Mouse (Mus musculus) large intestine, adult 2 months (tissue): ENCODE results near the gene Trim13. TPM values are rescaled to one million over a fixed set of nuclear protein-coding genes. Genes with fewer than 3 reads are reported as not detected.
"Not testable (repeated sequence)": the region's sequence is repeated elsewhere in the genome, so short reads cannot be mapped to it uniquely, and the experiment has no call there.

Source experiments
- DNase-seq: peaks from one replicate; pipeline ENCODE4 v3.0.0-alpha.2; 2012; ENCODE audit warnings: low read depth, low spot score
- WGBS: fragments of 180-500 bp; shearing (Covaris S2); methylation state at CpG from one replicate; pipeline ENCODE4 v1.1.7; 2018; 5-methylcytosine and 5-hydroxymethylcytosine counted together
- polyA plus RNA-seq: library from polyadenylated mRNA; depleted of rRNA; stranded (reverse); fragments of >200 nt; gene quantifications from 2 replicates; pipeline ENCODE4 v1.2.3, GENCODE M21; 2012; rRNA removed

Gene Trim13
- polyA plus RNA-seq, result 1.5 and 1.8 TPM in 2 replicates

DNA sequence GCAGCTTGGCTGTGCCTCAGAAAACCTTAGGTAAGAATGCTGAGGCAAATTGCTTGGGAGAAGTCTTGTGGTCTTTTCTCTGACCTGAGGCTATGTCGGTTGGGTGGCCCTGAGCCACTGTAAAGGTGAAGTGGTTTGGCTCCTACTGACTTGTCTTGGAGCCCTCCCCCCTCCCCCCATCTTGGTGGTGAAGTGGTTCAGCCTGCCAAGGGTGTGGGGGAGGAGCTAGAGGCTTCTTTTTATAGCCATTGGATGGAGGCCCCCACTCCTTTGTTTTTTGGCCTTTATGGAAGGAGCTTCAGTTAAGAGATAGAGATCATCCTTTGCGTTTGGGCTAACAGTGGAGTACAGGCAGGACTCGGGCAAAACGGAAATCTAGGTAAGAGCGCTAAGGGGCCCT lies at the start of gene Trim13:
Gene Trim13, plus strand, starts transcription at position 280 of the 400 bp plus-strand sequence.
- 89% methylated on average over 5 of the region's 5 CpGs for WGBS
- DNase-seq, result no peak

DNA sequence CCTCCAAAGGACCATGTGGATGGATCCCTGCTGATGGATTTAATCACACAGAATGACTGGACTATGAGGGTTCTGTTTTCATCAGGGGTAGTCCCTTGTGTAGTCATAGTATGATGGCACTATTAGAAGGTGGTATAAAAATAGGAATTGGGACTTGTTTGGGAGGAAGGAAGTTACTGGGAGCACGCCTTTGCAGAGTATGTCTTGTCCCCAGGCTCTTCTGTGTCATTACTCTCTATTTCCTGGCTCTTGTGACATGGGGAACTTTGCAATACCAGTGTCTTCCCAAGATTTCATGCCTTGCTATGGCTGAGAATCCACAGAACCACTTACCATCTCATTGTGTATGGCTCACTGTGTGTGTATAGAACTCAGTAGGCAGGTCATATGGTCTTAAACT lies 49.4 kb upstream of the Trim13 start:
- WGBS, result 87% methylated on average over 1 of the region's 1 CpGs
- DNase-seq, result no peak

DNA sequence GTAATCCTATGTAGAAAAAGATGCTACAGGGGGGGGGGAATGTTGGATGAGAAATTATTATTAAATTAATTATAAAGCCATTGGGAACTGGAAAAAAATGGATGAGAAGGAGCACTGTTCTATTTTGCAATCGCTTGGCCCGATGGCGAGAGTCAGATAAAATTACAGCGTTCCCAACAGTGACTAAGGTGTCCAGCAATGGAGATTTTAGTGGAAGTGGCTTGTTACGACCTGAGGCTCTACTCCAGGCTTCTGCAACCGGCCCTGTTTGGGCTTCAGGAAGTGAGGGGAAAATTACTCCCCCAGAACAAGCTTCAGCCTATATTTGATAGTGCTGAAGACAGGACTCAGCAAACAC lies 42.1 kb upstream of the Trim13 start:
- no peak for DNase-seq

DNA sequence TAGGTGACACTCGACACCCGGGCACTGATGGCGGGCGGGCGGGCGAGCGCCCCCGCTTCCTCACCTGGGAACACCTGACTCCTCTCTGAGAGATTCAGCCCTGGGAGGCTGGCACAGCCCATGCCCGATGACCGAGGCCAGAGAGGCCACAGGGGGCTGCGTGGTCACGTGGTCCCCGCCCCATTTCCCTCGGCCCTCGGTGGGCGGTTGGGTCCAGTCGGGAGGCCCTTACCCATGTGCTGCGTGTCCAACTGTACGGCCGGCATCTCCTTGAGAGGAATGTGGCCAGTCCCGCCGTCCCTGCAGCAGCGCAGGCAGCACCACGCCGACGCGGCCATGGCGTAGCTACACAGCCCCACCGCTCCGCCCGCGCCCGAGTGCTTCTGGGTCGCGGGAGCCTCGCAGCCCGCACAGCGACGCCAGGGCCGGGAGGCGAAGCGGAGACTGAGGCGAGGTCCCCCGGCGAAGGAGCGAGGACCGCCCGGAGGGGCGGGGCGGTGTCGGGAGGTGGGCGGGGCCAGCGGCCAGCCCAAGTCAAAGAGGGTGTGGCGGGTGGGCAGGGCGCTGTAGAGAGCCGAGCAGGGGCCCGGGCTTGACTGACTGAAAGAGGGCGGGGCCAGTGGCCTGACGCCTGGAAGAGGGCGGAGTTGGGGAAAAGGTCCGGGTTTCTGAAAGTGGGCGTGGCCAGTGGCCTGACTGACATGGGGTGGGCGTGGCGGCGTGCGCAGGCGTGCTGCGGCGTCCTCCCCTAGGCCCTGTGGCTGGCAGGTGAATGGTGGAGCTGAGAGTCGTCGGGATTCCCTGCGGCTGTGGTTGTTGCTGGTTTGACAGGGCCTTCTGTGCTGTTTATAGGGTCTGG lies 41.5 kb upstream of the Trim13 start, which contains the start of gene Spryd7:
Gene Spryd7, minus strand, starts transcription at position 598 of the 859 bp plus-strand sequence.
- peak; percentile 91 for DNase-seq
- WGBS, result under 1% methylated on average over 72 of the region's 72 CpGs

More for the DNA sequence above, 42.1 kb upstream of the Trim13 start:
- WGBS, result 1% methylated on average over 6 of the region's 6 CpGs

DNA sequence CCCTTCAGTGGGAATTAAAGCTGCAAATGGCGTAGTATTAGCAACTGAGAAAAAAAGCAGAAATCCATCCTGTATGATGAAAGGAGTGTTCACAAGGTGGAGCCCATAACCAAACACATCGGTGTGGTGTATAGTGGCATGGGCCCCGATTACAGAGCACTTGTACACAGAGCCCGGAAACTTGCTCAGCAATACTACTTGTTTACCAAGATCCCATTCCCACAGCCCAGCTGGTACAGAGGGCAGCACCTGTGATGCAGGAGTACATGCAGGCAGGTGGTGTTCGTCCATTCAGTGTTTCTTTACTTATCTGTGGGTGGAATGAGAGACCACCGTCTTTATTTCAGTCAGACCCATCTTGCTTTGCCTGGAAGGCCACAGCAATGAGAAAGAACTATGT lies 39.1 kb upstream of the Trim13 start:
- DNase-seq, result no peak
- WGBS, result 48% methylated on average over 6 of the region's 6 CpGs

DNA sequence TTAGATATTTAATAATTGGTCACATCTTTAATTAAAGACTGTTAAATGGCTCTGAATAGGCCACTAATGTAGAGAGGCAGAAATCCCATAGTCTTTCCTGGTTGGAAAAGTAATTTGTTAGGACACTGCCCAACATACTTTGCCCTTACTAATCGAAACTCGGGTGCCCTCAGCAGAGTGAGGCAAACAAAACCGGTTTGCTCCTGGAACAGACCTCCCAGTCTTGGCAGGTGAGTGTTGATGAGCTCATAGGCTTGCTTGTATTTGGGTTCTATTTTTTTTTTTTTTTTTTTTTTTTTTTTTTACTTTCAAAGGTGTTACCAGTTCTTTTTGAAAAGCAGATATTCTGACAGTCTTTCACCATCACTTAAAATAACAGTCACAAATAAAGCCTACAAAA lies 38.2 kb upstream of the Trim13 start:
- WGBS, result 20% methylated on average over 3 of the region's 3 CpGs
- no peak for DNase-seq

DNA sequence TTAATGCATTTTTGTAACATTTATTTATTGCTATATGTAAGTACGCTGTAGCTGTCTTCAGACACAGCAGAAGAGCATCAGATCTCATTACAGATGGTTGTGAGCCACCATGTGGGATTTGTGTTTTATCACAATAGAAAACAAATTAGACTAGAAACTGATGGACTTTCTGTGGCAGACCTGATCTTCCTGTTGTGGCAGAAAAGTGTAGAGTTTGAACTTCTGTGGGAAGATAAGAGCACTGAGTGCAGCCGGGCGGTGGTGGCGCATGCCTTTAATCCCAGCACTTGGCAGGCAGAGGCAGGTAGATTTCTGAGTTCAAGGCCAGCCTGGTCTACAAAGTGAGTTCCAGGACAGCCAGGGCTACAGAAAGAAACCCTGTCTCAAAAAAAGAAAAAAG lies 31.8 kb upstream of the Trim13 start:
- DNase-seq, result not testable (repeated sequence)
- 90% methylated on average over 4 of the region's 4 CpGs for WGBS

DNA sequence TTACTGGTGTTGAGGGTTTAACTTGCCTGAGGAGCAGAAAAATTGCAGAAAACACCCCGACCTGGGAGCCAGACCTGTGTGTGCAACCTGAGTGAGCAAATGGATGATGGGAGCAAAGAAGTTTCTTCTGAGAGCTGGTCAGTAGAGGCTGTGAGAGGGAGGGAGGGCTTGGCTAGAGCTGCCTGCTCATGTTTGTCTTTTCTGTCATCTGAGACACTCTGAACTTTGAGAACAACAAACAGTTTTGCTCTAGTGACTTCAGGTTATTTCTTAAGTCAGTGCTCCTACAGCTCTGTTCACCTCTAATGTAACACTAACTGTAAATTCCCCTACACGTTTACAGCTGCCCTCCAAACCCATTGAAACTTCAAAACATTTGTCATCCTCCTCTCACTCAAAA lies 28.7 kb upstream of the Trim13 start:
- no peak for DNase-seq
- 37% methylated on average over 2 of the region's 2 CpGs for WGBS

DNA sequence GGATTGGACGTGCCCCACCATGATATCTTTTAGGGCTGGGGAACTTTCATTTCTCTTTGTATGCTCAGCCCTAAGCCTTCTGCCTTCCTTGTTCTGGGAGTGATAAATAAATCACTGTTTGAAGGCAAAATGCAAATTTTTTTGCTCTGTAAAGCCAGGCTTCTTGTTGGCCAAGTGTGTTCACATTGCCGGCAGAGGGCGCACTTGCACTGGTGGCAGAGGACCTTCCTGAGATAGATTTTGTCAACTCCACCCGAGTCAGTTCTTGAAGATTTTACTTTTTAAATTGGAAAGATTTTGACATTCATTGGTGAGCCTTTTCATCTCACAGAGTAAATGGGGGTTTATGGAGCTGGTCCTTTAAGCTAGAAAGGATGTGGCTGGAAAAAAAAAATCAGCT lies 26.7 kb upstream of the Trim13 start:
- 9% methylated on average over 4 of the region's 4 CpGs for WGBS

DNA sequence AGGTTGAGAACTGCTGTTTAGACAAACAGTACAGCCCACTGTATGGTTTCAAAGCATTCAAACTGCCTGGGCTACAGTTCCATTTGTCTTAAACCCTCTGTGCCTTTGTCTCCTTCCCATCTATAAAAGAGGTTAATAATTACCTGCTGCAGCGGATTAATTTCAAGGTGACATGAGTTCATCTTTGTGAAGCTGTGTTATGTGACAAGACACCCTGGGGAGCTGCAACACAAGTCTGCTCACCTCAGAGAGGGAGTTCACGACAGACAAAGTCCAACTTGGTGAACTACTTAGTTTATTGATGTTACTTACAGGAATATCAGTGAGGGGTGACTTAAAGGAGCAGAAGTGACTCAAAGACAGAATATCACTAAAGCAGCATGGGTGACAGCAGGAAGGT lies 25.9 kb upstream of the Trim13 start:
- 40% methylated on average over 2 of the region's 2 CpGs for WGBS
- no peak for DNase-seq

More for the DNA sequence above, 26.7 kb upstream of the Trim13 start:
- no peak for DNase-seq

DNA sequence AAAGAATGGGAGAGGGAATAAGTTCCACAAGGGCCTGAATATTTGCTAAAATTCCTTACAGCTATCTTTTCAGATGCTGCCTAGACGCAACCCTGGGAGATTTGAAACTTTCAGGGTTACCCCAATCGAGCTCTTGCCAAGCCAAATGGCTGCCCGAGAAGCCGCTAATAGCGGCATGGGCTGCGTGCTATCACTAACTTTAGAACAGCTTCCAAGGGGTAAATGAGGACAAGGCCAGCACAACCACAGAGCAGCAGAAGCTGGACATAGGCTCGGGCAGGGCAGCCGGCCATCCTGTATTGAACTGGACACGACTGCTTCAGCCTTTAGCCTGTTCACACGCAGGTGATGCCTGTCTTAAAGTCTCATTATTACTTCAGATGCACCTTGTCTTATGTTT lies 23.0 kb upstream of the Trim13 start:
- DNase-seq, result no peak
- 93% methylated on average over 10 of the region's 10 CpGs for WGBS

DNA sequence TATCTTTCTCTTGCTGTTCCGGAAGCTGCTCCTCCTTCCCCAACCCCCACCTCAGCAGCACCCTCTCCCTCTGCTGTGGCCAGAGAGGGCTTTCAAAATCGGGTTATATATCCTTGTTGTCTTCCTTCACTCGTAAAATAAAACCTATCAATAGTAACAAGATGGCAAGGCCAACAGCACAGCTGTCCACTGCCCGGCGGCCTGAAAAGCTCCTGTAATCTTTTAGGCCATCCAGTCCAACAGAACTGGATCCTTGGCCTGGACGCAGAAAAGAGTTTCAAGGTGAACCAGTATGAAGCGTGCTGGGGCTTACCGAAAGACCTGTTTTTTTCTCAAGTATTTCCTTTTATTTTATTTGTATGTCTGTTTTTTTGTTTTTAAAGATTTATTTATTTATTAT lies 22.1 kb upstream of the Trim13 start:
- no peak for DNase-seq

DNA sequence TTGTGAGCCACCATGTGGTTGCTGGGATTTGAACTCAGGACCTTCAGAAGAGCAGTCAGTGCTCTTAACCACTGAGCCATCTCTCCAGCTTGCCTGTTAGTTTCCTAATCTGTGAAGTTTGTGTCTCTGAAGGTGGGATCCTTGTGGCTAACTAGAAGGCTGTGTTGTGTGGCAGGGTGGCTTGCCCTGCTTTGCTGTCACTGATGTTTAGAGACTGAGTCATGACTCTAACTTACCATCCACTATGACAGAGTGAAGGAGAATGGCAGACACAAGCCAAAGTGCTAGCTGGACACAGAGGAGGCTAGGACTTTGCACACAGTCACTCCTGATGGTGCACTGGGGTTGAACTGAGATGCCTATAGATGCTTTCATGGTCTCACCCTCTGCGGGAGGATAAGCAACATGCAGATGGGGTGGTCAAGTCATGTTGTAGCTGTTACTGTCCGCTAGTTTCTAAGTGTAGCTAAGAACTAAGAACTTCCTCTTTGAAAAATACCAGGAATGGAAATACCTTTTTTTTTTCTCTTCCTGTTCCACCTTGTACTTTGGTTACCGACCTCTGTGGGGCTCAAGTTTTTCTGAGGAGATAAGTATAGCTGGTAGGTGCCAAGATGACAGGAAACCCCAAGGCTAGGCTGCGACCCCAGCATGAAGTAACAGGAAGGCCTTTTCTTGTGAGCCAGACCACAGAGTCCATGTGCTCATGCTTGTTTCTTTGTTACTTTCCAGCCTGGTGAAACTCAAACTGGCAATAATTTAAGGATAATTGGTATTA lies 8.6 kb upstream of the Trim13 start:
- 63% methylated on average over 4 of the region's 4 CpGs for WGBS

More for the DNA sequence above, 22.1 kb upstream of the Trim13 start:
- WGBS, result 84% methylated on average over 8 of the region's 8 CpGs

DNA sequence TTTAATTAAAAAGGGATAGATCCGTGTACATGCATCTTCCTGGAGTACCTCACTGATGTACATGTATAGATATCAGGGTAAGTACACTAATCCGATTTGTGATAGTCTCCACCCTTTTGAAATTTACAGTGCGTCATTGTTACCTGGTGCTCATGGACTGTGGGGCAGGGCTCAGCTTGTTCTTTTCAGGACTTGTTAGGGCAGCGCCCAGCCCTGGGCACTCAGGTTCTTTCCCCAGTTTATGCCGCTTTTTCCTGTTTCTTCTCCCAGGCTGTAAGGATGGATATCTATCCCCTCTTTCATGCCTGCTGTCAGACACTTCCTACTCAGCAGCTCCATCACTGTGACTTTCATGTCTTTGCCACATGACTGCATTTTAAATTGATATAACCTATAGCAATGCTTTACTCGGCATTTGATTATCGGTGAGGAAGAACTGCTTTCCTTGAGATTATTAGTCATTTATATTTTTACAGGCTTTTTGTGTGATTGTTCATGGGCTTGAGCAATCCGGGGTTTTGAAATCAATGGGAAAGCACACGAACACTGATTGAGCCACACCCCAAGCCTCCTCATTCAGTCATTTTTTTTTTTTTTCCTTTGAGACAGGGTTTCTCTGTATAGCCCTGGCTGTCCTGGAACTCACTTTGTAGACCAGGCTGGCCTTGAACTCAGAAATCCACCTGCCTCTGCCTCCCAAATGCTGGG lies 1.2 kb upstream of the Trim13 start:
- 58% methylated on average over 9 of the region's 9 CpGs for WGBS
- DNase-seq, result no peak

More for the DNA sequence above, 8.6 kb upstream of the Trim13 start:
- no peak for DNase-seq

DNA sequence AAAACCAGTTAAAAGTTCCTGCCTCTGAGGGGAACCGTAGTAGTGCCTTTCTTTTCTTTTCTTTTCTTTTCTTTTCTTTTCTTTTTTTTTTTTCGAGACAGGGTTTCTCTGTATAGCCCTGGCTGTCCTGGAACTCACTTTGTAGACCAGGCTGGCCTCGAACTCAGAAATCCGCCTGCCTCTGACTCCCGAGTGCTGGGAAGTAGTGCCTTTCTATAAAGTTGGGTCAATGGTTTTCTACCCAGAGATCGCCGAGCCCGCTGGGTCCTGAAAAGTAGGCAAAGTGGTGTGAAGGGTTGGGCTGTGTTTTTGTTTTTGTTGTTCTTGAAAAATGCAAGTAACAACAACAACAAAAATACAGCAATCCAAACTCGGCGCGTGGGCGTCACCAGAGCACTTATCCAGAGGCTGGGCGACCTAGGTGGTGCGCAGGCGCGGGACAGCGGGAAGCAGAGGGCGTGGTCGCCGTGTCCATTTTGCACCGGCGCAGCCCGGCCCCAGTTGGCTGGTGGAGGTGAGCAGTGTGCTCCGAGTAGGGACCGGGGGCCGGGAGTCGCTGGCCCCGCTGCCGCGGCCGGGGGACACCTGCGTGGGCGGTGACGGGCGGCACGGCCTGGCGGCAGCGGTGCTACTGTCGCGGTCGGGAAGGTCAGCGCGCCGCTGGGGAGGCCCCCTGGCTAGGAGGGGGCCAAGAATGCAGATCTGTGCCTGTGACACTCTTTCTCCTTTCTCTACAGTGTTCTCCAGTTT lies 1.2 kb downstream of the Trim13 start:
- peak; percentile 31 for DNase-seq
- 3% methylated on average over 44 of the region's 44 CpGs for WGBS

DNA sequence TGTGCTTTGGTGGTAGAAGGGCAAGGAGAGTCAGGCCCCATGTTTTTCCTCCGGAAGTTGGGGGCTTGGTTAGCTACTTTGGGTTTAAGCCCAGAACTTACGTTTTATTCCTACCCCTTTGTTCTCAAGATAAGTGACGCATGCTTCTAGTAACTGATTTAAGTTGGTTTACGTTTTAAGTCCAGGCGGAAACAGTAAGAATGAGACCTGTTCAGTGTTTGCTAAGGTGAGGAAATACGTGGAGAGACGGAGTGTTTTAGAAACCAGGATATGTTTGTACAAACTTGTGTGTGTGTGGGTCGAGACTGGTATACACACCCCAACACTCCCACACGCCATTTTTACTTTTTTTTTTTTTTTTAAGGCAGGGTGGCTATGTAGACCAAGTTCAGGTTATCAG lies 3.3 kb downstream of the Trim13 start:
- no peak for DNase-seq
- 84% methylated on average over 9 of the region's 9 CpGs for WGBS

DNA sequence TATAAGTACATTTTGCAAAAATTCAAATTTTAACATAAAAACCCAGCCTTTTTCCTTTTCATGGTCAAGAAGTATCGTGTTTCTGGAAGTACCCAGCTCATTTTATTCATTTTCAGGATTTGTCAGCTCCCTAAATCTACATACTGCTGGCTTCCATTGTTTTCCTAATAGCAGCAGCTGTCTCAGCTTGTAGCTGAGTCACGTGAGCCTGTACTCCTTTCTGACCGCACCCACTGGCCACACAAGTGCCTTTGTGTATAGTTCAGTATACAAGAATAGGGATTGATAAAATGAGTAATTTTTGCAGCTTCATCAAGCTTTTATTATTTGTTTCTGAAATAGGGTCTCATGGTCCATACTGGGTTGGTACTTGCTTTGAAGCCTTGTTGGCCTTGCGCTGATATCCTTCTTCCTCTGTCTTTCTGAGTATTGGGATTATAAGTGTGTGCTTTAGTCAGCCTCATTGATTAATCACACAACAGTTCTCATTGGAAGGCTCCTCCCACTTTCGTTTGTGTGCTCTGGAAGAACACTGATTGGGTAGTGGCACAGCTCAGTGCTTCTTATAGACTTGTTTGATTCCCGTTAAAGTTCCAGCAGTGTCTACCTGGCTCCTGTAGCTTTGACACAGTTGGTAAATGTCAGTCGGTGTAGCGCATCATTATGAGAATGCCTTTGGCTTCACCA lies 5.2 kb downstream of the Trim13 start:
- DNase-seq, result no peak
- WGBS, result 73% methylated on average over 8 of the region's 8 CpGs

DNA sequence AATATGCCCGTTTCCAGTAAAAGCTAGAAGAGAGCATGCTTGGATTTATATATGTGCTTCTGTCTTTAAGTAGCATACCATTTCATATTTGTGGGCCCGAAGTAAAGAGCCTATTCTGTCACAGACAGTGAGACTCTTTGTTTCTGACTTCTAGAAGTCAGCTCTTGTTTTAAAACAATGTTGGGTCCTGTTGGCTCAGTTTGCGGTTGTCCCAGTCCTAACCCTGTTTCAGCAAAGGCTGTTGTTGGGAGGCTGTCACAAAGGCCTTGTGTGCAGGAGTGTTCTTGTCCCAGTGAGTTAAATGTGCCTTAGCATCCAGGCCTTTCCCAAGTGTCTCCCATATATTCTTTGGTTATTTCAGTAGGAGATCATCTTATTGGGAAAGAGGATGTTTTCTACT lies 6.0 kb downstream of the Trim13 start:
- no peak for DNase-seq
- WGBS, result 91% methylated on average over 3 of the region's 3 CpGs

DNA sequence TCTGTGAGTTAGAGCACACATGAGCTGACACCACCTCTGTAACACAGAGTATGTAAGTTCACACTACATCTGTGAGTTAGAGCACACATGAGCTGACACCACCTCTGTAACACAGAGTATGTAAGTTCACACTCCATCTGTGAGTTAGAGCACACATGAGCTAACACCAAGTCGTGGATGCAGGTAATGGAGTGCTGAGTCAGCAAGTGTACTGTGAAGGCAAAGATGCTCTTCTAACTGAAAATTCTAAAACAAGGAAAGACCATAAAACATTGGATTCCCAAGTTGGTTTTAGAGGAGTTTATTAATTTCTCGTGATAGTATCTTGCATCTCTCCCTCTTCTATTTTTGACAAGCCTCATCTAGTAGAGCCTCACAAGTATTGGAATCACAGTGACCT lies 8.0 kb downstream of the Trim13 start:
- WGBS, result 88% methylated on average over 2 of the region's 2 CpGs
- not testable (repeated sequence) for DNase-seq
